Mouse (Mus musculus) testis, adult 2 months (tissue): Measurements from ENCODE around the gene Lmcd1.

Experiments
- CTCF ChIP-seq: fragments of 200-500 bp; IDR thresholded peaks from 2 replicates; pipeline ENCODE4 v1.5.1; 2012; ENCODE audit warnings: low read depth, mild to moderate bottlenecking, inconsistent platforms, low read length, moderate library complexity; ENCODE audit not compliant: control insufficient read depth, insufficient read depth, insufficient replicate concordance
- POLR2A ChIP-seq: fragments of 200-500 bp; IDR thresholded peaks from 2 replicates; pipeline ENCODE4 v1.6.1; 2012; ENCODE audit warnings: low read depth, mild to moderate bottlenecking, inconsistent platforms, low read length, moderate library complexity; ENCODE audit not compliant: control insufficient read depth

- TF ChIP-seq CTCF (no peak), POLR2A (no peak)
Observed at GRCm38 (mm10) chr6:112330520-112331222, 57.1 kb downstream of the Lmcd1 start.
